ENCODE assay signal across 10 mouse cellular contexts in genomic region chr9:101266043-101266442, GRCm38 (mm10). TPM values are rescaled to one million over a fixed set of nuclear protein-coding genes. Genes with fewer than 3 reads are reported as not detected.
DNase-seq lines count a peak whose midpoint lies in the region; ATAC-seq and TF ChIP-seq lines count a peak whose summit lies in the region.
"Had no signal": no experiment of that assay in that cellular context is flagged by ENCODE, and none has a peak within 500 bp of the region (broad histone marks: within the 10 kb centered on the region; RNA-seq: fewer than 3 reads in every experiment).

No protein-coding gene starts in this region.

- H3K4me2 ChIP-seq in forebrain, embryonic 16.5 days (ENCODE audit: low read length), result peak overlapping the region; percentile 1; the same call in 1 of the 2 replicates
- no peak overlapping the region for H3K4me2 ChIP-seq in forebrain, embryonic 14.5 days (ENCODE audit: low read length)
- H3K4me2 ChIP-seq in hindbrain, postnatal 0 days (ENCODE audit: low read depth, low read length), result no peak overlapping the region
- peak overlapping the region; percentile 22; the same call in 1 of the 2 replicates for H3K4me2 ChIP-seq in limb, embryonic 15.5 days
- H3K4me2 ChIP-seq: heart, embryonic 11.5 days; neural tube, embryonic 12.5 days had no signal

- H3K36me3 ChIP-seq in forebrain, embryonic 16.5 days (ENCODE audit: control insufficient read depth, insufficient read depth), result no peaks in the 10 kb centered on the region
- no peaks in the 10 kb centered on the region for H3K36me3 ChIP-seq in forebrain, embryonic 14.5 days (ENCODE audit: control insufficient read depth, insufficient read depth, low read length)
- H3K36me3 ChIP-seq in hindbrain, postnatal 0 days (ENCODE audit: insufficient read depth, low read length), result no peaks in the 10 kb centered on the region
- no peaks in the 10 kb centered on the region for H3K36me3 ChIP-seq in limb, embryonic 15.5 days
- H3K36me3 ChIP-seq: neural tube, embryonic 12.5 days had no signal

- 0 out of 2 replicates have a peak overlapping the region, but pooled peaks have one; percentile 5 for H3K27ac ChIP-seq in forebrain, embryonic 16.5 days (ENCODE audit: low read length)
- H3K27ac ChIP-seq in forebrain, embryonic 14.5 days (ENCODE audit: low read depth, low read length), result no peak overlapping the region
- H3K27ac ChIP-seq in hindbrain, postnatal 0 days, result peak overlapping the region; percentile 55; the same call in 1 of the 2 replicates
- peak overlapping the region; percentile 24; the same call in 1 of the 2 replicates for H3K27ac ChIP-seq in limb, embryonic 15.5 days
- H3K27ac ChIP-seq: neural tube, embryonic 12.5 days had no signal

- H3K4me3 ChIP-seq in forebrain, embryonic 16.5 days (replicated peaks; ENCODE audit: low read length), result no peak overlapping the region
- no peak overlapping the region for H3K4me3 ChIP-seq in forebrain, embryonic 14.5 days (ENCODE audit: low read depth, low read length)
- H3K4me3 ChIP-seq in hindbrain, postnatal 0 days (ENCODE audit: low read length), result no peak overlapping the region
- H3K4me3 ChIP-seq in limb, embryonic 15.5 days, result no peak overlapping the region
- H3K4me3 ChIP-seq: neural tube, embryonic 12.5 days had no signal

- TF ChIP-seq CTCF in hindbrain, postnatal 0 days (IDR thresholded peaks at IDR 0.05; ENCODE audit: low read depth), result no peak

- no peak for ATAC-seq in forebrain, embryonic 16.5 days
- ATAC-seq in forebrain, embryonic 14.5 days, result no peak
- ATAC-seq in hindbrain, postnatal 0 days, result no peak
- no peak for ATAC-seq in limb, embryonic 15.5 days (ENCODE audit: insufficient number of reproducible peaks, low FRiP score, low TSS enrichment, low read depth)

- DNase-seq in forebrain, embryonic 14.5 days (ENCODE audit: low spot score), result no peak
- peak; percentile 20 for DNase-seq in MN1 (ENCODE audit: low spot score)
- peak; percentile 4 for DNase-seq in hindbrain, postnatal 0 days (ENCODE audit: low spot score)
- no peak for DNase-seq in testis, postnatal 10 days (ENCODE audit: low spot score)
- DNase-seq in cerebellum, postnatal 4 days (ENCODE audit: low spot score in 2 of 2), result no peak
- no peak for DNase-seq in cerebellum, adult 9-11 months

- no peak overlapping the region for H3K9ac ChIP-seq in forebrain, embryonic 16.5 days (replicated peaks; ENCODE audit: low read depth, low read length)
- H3K9ac ChIP-seq in forebrain, embryonic 14.5 days (ENCODE audit: low read length), result no peak overlapping the region
- no peak overlapping the region for H3K9ac ChIP-seq in hindbrain, postnatal 0 days (replicated peaks; ENCODE audit: low read length)
- no peak overlapping the region for H3K9ac ChIP-seq in limb, embryonic 15.5 days
- H3K9ac ChIP-seq: neural tube, embryonic 12.5 days had no signal

- no peaks in the 10 kb centered on the region for H3K27me3 ChIP-seq in forebrain, embryonic 16.5 days (replicated peaks; ENCODE audit: control insufficient read depth, insufficient read depth, low read length)
- H3K27me3 ChIP-seq in forebrain, embryonic 14.5 days (replicated peaks; ENCODE audit: control insufficient read depth, insufficient read depth, low read length), result no peaks in the 10 kb centered on the region
- no peaks in the 10 kb centered on the region for H3K27me3 ChIP-seq in hindbrain, postnatal 0 days (ENCODE audit: insufficient read depth, low read length)
- no peaks in the 10 kb centered on the region for H3K27me3 ChIP-seq in limb, embryonic 15.5 days
- H3K27me3 ChIP-seq: neural tube, embryonic 12.5 days had no signal

- peaks cover 13% of the 10 kb centered on the region for H3K4me1 ChIP-seq in forebrain, embryonic 16.5 days (replicated peaks; ENCODE audit: control insufficient read depth, insufficient read depth, low read length)
- H3K4me1 ChIP-seq in forebrain, embryonic 14.5 days (ENCODE audit: control insufficient read depth, insufficient read depth, low read length), result peaks cover 6% of the 10 kb centered on the region; the same call in 1 of the 2 replicates
- H3K4me1 ChIP-seq in hindbrain, postnatal 0 days (ENCODE audit: insufficient read depth, low read length), result 0 out of 2 replicates have a peak, but pooled peaks cover 5% of the 10 kb centered on the region
- peaks cover 19% of the 10 kb centered on the region for H3K4me1 ChIP-seq in limb, embryonic 15.5 days
- H3K4me1 ChIP-seq: neural tube, embryonic 12.5 days had no signal

- WGBS in forebrain, embryonic 16.5 days, result 69% methylated on average over 8 of the region's 8 CpGs
- 67% methylated on average over 8 of the region's 8 CpGs for whole genome bisulfite sequencing in forebrain, embryonic 14.5 days
- WGBS in hindbrain, postnatal 0 days, result 59% methylated on average over 8 of the region's 8 CpGs
- 43% methylated on average over 8 of the region's 8 CpGs for WGBS in limb, embryonic 15.5 days

- H3K9me3 ChIP-seq in forebrain, embryonic 16.5 days (ENCODE audit: control insufficient read depth, low read length), result no peaks in the 10 kb centered on the region
- no peaks in the 10 kb centered on the region for H3K9me3 ChIP-seq in forebrain, embryonic 14.5 days (replicated peaks; ENCODE audit: control insufficient read depth, low read length)
- H3K9me3 ChIP-seq in hindbrain, postnatal 0 days (ENCODE audit: low read length), result no peaks in the 10 kb centered on the region
- no peaks in the 10 kb centered on the region for H3K9me3 ChIP-seq in limb, embryonic 15.5 days
- H3K9me3 ChIP-seq: neural tube, embryonic 12.5 days had no signal

RNA-seq across cellular contexts. Expression of gene Ppp2r3a, which starts 14.4 kb away (rescaled TPM):
- polyA plus RNA-seq in forebrain, embryonic 16.5 days (2015; fragmentation: Nextera tagmentation; extraction: Ambion mirVana), result 25.2 and 27.2 TPM in 2 replicates
- polyA plus RNA-seq in forebrain, embryonic 14.5 days (2014; fragmentation: Nextera tagmentation; extraction: Ambion mirVana), result 20.6 and 25.8 TPM in 2 replicates
- 28.0 and 28.5 TPM in 2 replicates for total RNA-seq in hindbrain, postnatal 0 days (2014; rRNA removed)
- 16.3 and 17.1 TPM in 2 replicates for polyA plus RNA-seq in hindbrain, postnatal 0 days (2015; fragmentation: Nextera tagmentation; extraction: Ambion mirVana)
- polyA plus RNA-seq in limb, embryonic 15.5 days (2015; fragmentation: Nextera tagmentation; extraction: Ambion mirVana), result 17.3 and 22.6 TPM in 2 replicates

Comparison
In these comparisons a context has a peak if more than half of its experiments do, and no peak if none do; other contexts are left out.
1. H3K4me2 ChIP-seq: peak in forebrain, embryonic 16.5 days (single experiment) and limb, embryonic 15.5 days (single experiment); none in forebrain, embryonic 14.5 days (single experiment) and hindbrain, postnatal 0 days (single experiment).
2. DNase-seq: peak in MN1 (single experiment) and hindbrain, postnatal 0 days (single experiment); none in forebrain, embryonic 14.5 days (single experiment), testis, postnatal 10 days (single experiment), cerebellum, postnatal 4 days (0 of 2) and cerebellum, adult 9-11 months (single experiment).